Mouse (Mus musculus): ENCODE measurements around the gene Hcar2. TPM values are rescaled to one million over a fixed set of nuclear protein-coding genes. Genes with fewer than 3 reads are reported as not detected.

Gene Hcar2
- total and polyA plus RNA-seq, 3 experiments = not detected

- H3K9ac ChIP-seq (ENCODE audit: control insufficient read depth, low read depth, low read length, poor library complexity, severe bottlenecking) = no peak overlapping the region
- no peaks in the 10 kb centered on the region for H3K79me2 ChIP-seq (ENCODE audit: control insufficient read depth, insufficient read depth, low read length, poor library complexity)
- H3K36me3 ChIP-seq (ENCODE audit: control insufficient read depth in 1 of 2, insufficient read depth in 2 of 2, low read length in 2 of 2) = peaks cover 0 to 17% of the 10 kb centered on the region in 2 experiments; a peak in 2 of 4 replicates
- no peak for DNase-seq (ENCODE audit: low read depth, low spot score)
- no peak overlapping the region for H3K27ac ChIP-seq (ENCODE audit: control insufficient read depth, low read depth, low read length)
- H3K4me3 ChIP-seq (ENCODE audit: control insufficient read depth in 1 of 2, insufficient read depth in 1 of 2, low read depth in 2 of 2, low read length in 2 of 2) = no peak overlapping the region
- H3K9me3 ChIP-seq (replicated peaks; ENCODE audit: insufficient read depth, low read length) = no peaks in the 10 kb centered on the region
- no peaks in the 10 kb centered on the region for H3K27me3 ChIP-seq (ENCODE audit: control insufficient read depth in 1 of 2, insufficient read depth in 2 of 2, low read length in 2 of 2)
- peaks cover 3 to 21% of the 10 kb centered on the region in 2 experiments; a peak in 3 of 4 replicates for H3K4me1 ChIP-seq (ENCODE audit: control insufficient read depth in 1 of 2, insufficient read depth in 2 of 2, low read length in 2 of 2)
- no peak for TF ChIP-seq MAFK (IDR thresholded peaks at IDR 0.05; ENCODE audit: borderline replicate concordance, low read depth, low read length)
- no peak for TF ChIP-seq TAL1 (IDR thresholded peaks at IDR 0.05; ENCODE audit: low read length)
- TF ChIP-seq MYB (IDR thresholded peaks at IDR 0.05; ENCODE audit: low read depth, low read length) = no peak
- TF ChIP-seq EP300 (IDR thresholded peaks at IDR 0.05; ENCODE audit: low read depth in 1 of 2, low read length in 2 of 2) = no peak
- no peak for TF ChIP-seq MXI1 (IDR thresholded peaks at IDR 0.05; ENCODE audit: low read depth, low read length)
- no peak for TF ChIP-seq NRF1 (IDR thresholded peaks at IDR 0.05; ENCODE audit: insufficient read depth, low read depth, low read length, poor library complexity, severe bottlenecking)
- no peak for TF ChIP-seq POLR2AphosphoS2 (IDR thresholded peaks at IDR 0.05; ENCODE audit: low read length)
- TF ChIP-seq SMC3 (IDR thresholded peaks at IDR 0.05; ENCODE audit: low read depth, low read length) = no peak
- no peak for TF ChIP-seq MAX (IDR thresholded peaks at IDR 0.05; ENCODE audit: low read length)
- no peak for TF ChIP-seq TCF12 (IDR thresholded peaks at IDR 0.05; ENCODE audit: low read depth, low read length)
- TF ChIP-seq NELFE (IDR thresholded peaks at IDR 0.05; ENCODE audit: low read depth, low read length) = no peak
- no peak for TF ChIP-seq ZKSCAN1 (IDR thresholded peaks at IDR 0.05; ENCODE audit: low read depth, low read length)
- TF ChIP-seq USF1 (IDR thresholded peaks at IDR 0.05; ENCODE audit: low read depth, low read length) = no peak
- TF ChIP-seq CHD1 (IDR thresholded peaks at IDR 0.05; ENCODE audit: low read depth, low read length) = no peak
- TF ChIP-seq KAT2A (conservative IDR thresholded peaks at IDR 0.05; ENCODE audit: low read depth, low read length) = no peak
- no peak for TF ChIP-seq GABPA (IDR thresholded peaks at IDR 0.05; ENCODE audit: low read depth, low read length)
Measured at GRCm38 (mm10) chr5:123896395-123896794, 31.1 kb upstream of the Hcar2 start.

DNA sequence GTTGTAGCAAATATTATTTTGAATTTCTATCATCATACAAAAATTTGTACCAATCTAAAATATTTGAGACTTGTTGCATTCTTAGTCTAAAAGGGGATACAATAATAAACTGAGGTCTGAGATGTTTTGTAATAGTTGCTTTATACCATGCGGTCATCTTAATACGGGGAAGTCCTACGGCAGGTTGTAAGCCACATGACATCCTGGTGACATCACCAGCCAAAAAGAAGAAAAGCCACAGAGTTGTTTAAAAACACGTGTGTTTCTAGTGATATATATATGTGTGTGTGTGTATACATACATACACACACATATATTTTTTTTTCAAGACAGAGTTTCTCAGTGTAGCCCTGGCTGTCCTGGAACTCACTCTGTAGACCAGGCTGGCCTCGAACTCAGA is 28.2 kb upstream of the Hcar2 start:
- no peaks in the 10 kb centered on the region for H3K79me2 ChIP-seq (ENCODE audit: control insufficient read depth, insufficient read depth, low read length, poor library complexity)
- TF ChIP-seq TAL1 (IDR thresholded peaks at IDR 0.05; ENCODE audit: low read length) (no peak), POLR2AphosphoS2 (IDR thresholded peaks at IDR 0.05; ENCODE audit: low read length) (no peak)
- peaks cover 4 to 21% of the 10 kb centered on the region in 2 experiments; a peak in 3 of 4 replicates for H3K4me1 ChIP-seq (ENCODE audit: control insufficient read depth in 1 of 2, insufficient read depth in 2 of 2, low read length in 2 of 2)
- no peak overlapping the region for H3K4me3 ChIP-seq (ENCODE audit: control insufficient read depth in 1 of 2, insufficient read depth in 1 of 2, low read depth in 2 of 2, low read length in 2 of 2)
- H3K9me3 ChIP-seq (replicated peaks; ENCODE audit: insufficient read depth, low read length) = no peaks in the 10 kb centered on the region
- no peak overlapping the region for H3K9ac ChIP-seq (ENCODE audit: control insufficient read depth, low read depth, low read length, poor library complexity, severe bottlenecking)
- DNase-seq (ENCODE audit: low read depth, low spot score) = no peak
- peaks cover 0 to 17% of the 10 kb centered on the region in 2 experiments; a peak in 2 of 4 replicates for H3K36me3 ChIP-seq (ENCODE audit: control insufficient read depth in 1 of 2, insufficient read depth in 2 of 2, low read length in 2 of 2)
- no peak overlapping the region for H3K27ac ChIP-seq (ENCODE audit: control insufficient read depth, low read depth, low read length)
- H3K27me3 ChIP-seq (ENCODE audit: control insufficient read depth in 1 of 2, insufficient read depth in 2 of 2, low read length in 2 of 2) = no peaks in the 10 kb centered on the region

Measured in MEL (cell line).